Mouse (Mus musculus) embryonic facial prominence, embryonic 15.5 days (tissue): ENCODE measurements around the gene Ppp2r2c. TPM values are rescaled to one million over a fixed set of nuclear protein-coding genes. Genes with fewer than 3 reads are reported as not detected.

Experiments used
- polyA plus RNA-seq: library from polyadenylated mRNA; unstranded; fragments of >200 nt; fragmentation: Nextera tagmentation; extraction: Ambion mirVana; gene quantifications from 2 replicates; pipeline ENCODE4 v1.2.1, GENCODE M21; 2015

The Ppp2r2c gene
- polyA plus RNA-seq, 1 experiment from 2014 or later: 1.0 TPM

Other genes starting within 250 kb of the Ppp2r2c start
- gene D5Ertd579e, start 172.5 kb upstream of the Ppp2r2c start, polyA plus RNA-seq: 18.3 and 18.6 TPM in 2 replicates
- gene Bloc1s4, start 119.9 kb upstream of the Ppp2r2c start, polyA plus RNA-seq: 31.2 and 34.1 TPM in 2 replicates
- gene Mrfap1, start 71.7 kb upstream of the Ppp2r2c start, polyA plus RNA-seq: 531 and 564 TPM in 2 replicates
- gene Man2b2, start 37.9 kb upstream of the Ppp2r2c start, polyA plus RNA-seq: 22.1 and 24.9 TPM in 2 replicates
- gene Wfs1, start 120.7 kb downstream of the Ppp2r2c start, polyA plus RNA-seq: 12.5 and 13.3 TPM in 2 replicates
- gene Gm1043, start 216.9 kb downstream of the Ppp2r2c start, polyA plus RNA-seq: 0.03 TPM in 1 of 2 replicates, not detected in the other